Mouse (Mus musculus): ENCODE data around the gene Zic1.

Zic1 gene

GRCm38 (mm10) chr9:91366999-91367811 lies 1.6 kb upstream of the Zic1 start:
- DNase-seq: no peak

GRCm38 (mm10) chr9:91366226-91366998 lies 802 bp upstream of the Zic1 start:
- DNase-seq: no peak

GRCm38 (mm10) chr9:91364971-91365501 lies 574 bp downstream of the Zic1 start:
- no peak for DNase-seq

GRCm38 (mm10) chr9:91364127-91364970 lies 1.3 kb downstream of the Zic1 start:
- DNase-seq: peak; percentile 7 to 20

GRCm38 (mm10) chr9:91363814-91364126 lies 1.8 kb downstream of the Zic1 start:
- no peak for DNase-seq

GRCm38 (mm10) chr9:91363011-91363730 lies 2.4 kb downstream of the Zic1 start:
- DNase-seq: no peak

- no peak for DNase-seq
Observed at GRCm38 (mm10) chr9:91361856-91362601, 3.6 kb downstream of the Zic1 start, which contains the start of gene Zic4. Gene Zic4, plus strand, starts transcription at chr9:91362413.

- no peak for DNase-seq
Observed at GRCm38 (mm10) chr9:91361033-91361855, 4.4 kb downstream of the Zic1 start.

GRCm38 (mm10) chr9:91360151-91361032 lies 5.2 kb downstream of the Zic1 start:
- DNase-seq: no peak

- DNase-seq: no peak
Observed at GRCm38 (mm10) chr9:91358851-91359687, 6.5 kb downstream of the Zic1 start.

- DNase-seq: no peak
Observed at GRCm38 (mm10) chr9:91357321-91357720, 8.3 kb downstream of the Zic1 start.

- DNase-seq: no peak
Observed at GRCm38 (mm10) chr9:91356353-91356740, 9.3 kb downstream of the Zic1 start.

GRCm38 (mm10) chr9:91355629-91356352 lies 9.8 kb downstream of the Zic1 start:
- no peak for DNase-seq

- no peak for DNase-seq
Observed at GRCm38 (mm10) chr9:91355270-91355589, 10.4 kb downstream of the Zic1 start.

- no peak for DNase-seq
Observed at GRCm38 (mm10) chr9:91354434-91355269, 11.0 kb downstream of the Zic1 start.

- DNase-seq: no peak
Observed at GRCm38 (mm10) chr9:91353551-91354433, 11.8 kb downstream of the Zic1 start.
